Mouse (Mus musculus): Measurements from ENCODE around the gene Kdm4c. TPM values are rescaled to one million over a fixed set of nuclear protein-coding genes. Genes with fewer than 3 reads are reported as not detected.
"Not testable (repeated sequence)": the region's sequence is repeated elsewhere in the genome, so short reads cannot be mapped to it uniquely, and the experiment has no call there.

The Kdm4c gene
- polyA plus RNA-seq, 1 experiment from 2014 or later = 18.8 TPM

DNA sequence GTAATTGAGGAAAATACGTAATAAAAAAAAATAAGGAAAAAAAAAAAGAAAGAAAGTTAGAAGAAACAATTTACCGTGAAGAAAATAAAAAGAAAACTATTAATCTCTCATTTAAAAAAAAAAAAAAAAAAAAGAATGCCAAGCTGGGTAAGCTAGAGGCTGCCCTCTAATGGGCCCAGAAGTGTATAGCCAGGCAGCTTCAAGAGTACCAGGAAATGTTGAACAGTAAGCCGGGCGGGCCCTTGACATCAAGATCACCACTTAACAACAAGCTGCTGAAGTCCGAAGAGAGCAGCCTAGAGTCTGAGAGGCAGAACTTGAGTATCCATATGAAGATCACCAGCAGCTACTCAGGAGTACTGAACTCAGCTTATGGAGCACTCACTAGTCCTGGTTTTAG, 154.3 kb downstream of the Kdm4c start:
- H3K27ac ChIP-seq = no peak overlapping the region
- no peaks in the 10 kb centered on the region for H3K79me2 ChIP-seq (ENCODE audit: inconsistent target)
- H3K36me3 ChIP-seq (ENCODE audit: inconsistent target) = peaks cover 12% of the 10 kb centered on the region
- no peak overlapping the region for H3K4me3 ChIP-seq (ENCODE audit: inconsistent target)
- 92% methylated on average over 4 of the region's 5 CpGs for WGBS (ENCODE audit: missing documents)

DNA sequence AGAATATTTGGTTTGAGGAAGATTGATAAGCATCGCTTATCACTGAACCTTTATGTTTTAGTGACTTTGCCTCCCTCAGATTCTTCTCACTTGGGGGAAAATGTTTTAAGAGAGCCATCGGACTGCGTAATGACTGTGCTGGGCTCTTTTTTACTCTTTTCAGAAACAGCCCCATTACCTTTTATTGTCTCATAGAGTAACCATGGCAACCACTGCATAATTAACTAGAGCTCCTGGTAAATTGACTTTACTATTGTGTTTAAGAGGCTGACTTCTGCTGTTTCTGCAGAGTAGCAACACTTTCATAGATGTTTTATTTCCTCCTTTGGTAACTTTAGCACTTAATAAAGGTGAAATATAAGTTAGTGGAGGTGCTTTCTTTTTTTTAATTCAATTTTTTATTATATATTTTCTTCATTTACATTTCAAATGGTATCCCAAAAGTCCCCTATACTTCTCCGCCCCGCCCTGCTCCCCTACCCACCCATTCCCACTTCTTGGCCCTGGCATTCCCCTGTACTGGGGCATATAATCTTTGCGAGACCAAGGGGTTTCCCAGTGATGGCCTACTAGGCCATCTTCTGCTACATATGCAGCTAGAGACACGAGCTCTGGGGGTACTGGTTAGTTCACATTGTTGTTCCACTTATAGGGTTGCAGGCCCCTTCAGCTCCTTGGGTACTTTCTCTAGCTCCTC, 159.5 kb downstream of the Kdm4c start:
- H3K4me3 ChIP-seq (ENCODE audit: inconsistent target); H3K27ac ChIP-seq; H3K79me2 ChIP-seq (ENCODE audit: inconsistent target): not testable (repeated sequence)
- 100% methylated on average over 7 of the region's 7 CpGs for WGBS (ENCODE audit: missing documents)
- peaks cover 38% of the 10 kb centered on the region for H3K36me3 ChIP-seq (ENCODE audit: inconsistent target)

DNA sequence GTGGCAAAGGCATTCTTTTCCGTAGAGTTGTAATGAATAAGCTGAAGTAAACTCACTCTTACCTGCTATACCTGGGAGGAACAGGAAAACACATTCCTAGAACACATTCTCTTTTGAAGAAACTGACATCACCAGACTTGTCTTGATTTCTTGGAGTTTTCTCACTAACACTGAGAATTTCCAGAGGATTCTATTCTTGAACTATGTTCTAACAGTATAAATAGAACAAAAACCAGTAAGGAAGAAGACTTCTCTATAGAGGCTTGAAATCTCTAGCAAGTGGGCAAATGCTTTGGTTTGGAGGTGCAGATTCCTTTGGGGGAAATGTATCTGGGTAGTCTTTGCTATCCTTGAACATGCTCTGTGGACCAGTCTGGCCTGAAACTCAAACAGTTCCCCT, 166.4 kb downstream of the Kdm4c start:
- no peaks in the 10 kb centered on the region for H3K79me2 ChIP-seq (ENCODE audit: inconsistent target)
- no peak overlapping the region for H3K27ac ChIP-seq
- 100% methylated on average over 1 of the region's 1 CpGs for WGBS (ENCODE audit: missing documents)
- H3K36me3 ChIP-seq (ENCODE audit: inconsistent target) = peaks cover 16% of the 10 kb centered on the region; the same call in 1 of the 2 replicates
- no peak overlapping the region for H3K4me3 ChIP-seq (ENCODE audit: inconsistent target)

DNA sequence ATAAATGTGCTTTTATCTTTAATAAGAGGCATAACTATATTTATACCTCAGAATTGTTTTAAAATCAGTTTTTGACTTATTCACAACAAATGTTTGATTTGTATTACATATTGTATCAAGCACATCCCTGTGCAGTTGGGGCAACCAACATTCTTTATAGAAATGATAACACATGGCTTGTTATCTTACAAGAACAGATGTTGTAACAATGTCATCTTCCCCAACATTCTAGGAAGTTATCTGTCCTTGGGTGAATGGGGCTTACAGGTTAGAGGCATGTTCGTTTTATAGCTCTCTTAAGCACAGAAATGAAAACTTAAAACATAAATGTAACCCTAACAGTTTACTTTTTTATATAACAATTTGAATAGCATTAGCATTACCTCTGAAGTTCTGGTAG, 177.5 kb downstream of the Kdm4c start:
- Histone ChIP-seq H3K4me3 (ENCODE audit: inconsistent target) (no peak overlapping the region), H3K36me3 (ENCODE audit: inconsistent target) (no peaks in the 10 kb centered on the region), H3K79me2 (ENCODE audit: inconsistent target) (no peaks in the 10 kb centered on the region), H3K27ac (no peak overlapping the region)
- WGBS (ENCODE audit: missing documents) = 71% methylated on average over 1 of the region's 1 CpGs

Other genes starting within 250 kb of the Kdm4c start
- not detected in 3 replicates for gene Frmd3, start 229.1 kb upstream of the Kdm4c start, polyA plus RNA-seq (2018)